Mouse (Mus musculus): ENCODE data around the gene Akap7. TPM values are rescaled to one million over a fixed set of nuclear protein-coding genes. Genes with fewer than 3 reads are reported as not detected.

The Akap7 gene
- polyA plus RNA-seq, 1 experiment from 2014 or later = 42.0 TPM

GRCm38 (mm10) chr10:25126035-25126434 is 181.6 kb downstream of the Akap7 start:
- 44% methylated on average over 2 of the region's 2 CpGs for WGBS
- Histone ChIP-seq H3K9me3 (ENCODE audit: control insufficient read depth, low read length) (no peaks in the 10 kb centered on the region), H3K9ac (ENCODE audit: low read length) (no peak overlapping the region), H3K4me3 (ENCODE audit: control insufficient read depth in 1 of 2, insufficient read depth in 1 of 2, low read depth in 1 of 2, low read length in 2 of 2) (no peak overlapping the region), H3K4me2 (ENCODE audit: low read length) (no peak overlapping the region), H3K4me1 (ENCODE audit: control insufficient read depth in 2 of 2, insufficient read depth in 2 of 2, low read length in 2 of 2) (no peaks in the 10 kb centered on the region), H3K27ac (replicated peaks in 1 of 2; ENCODE audit: control insufficient read depth in 1 of 2, insufficient read depth in 1 of 2, low read depth in 2 of 2, low read length in 2 of 2) (no peak overlapping the region), H3K36me3 (ENCODE audit: control insufficient read depth, insufficient read depth, low read length) (no peaks in the 10 kb centered on the region), H3K27me3 (ENCODE audit: control insufficient read depth, insufficient read depth, low read length) (no peaks in the 10 kb centered on the region)
- no peak for ATAC-seq (ENCODE audit: insufficient number of reproducible peaks, insufficient read depth, low FRiP score, low read depth)

GRCm38 (mm10) chr10:25120871-25121554 is 186.7 kb downstream of the Akap7 start:
- 84% methylated on average over 5 of the region's 5 CpGs for WGBS
- no peak for ATAC-seq (ENCODE audit: insufficient number of reproducible peaks, insufficient read depth, low FRiP score, low read depth)
- no peaks in the 10 kb centered on the region for H3K36me3 ChIP-seq (ENCODE audit: control insufficient read depth, insufficient read depth, low read length)

More at GRCm38 (mm10) chr10:25120871-25121554, 186.7 kb downstream of the Akap7 start:
- Histone ChIP-seq H3K9me3 (ENCODE audit: control insufficient read depth, low read length) (no peaks in the 10 kb centered on the region), H3K9ac (ENCODE audit: low read length) (no peak overlapping the region), H3K4me1 (ENCODE audit: control insufficient read depth in 2 of 2, insufficient read depth in 2 of 2, low read length in 2 of 2) (peaks cover 4 to 11% of the 10 kb centered on the region in 2 experiments), H3K27ac (replicated peaks in 1 of 2; ENCODE audit: control insufficient read depth in 1 of 2, insufficient read depth in 1 of 2, low read depth in 2 of 2, low read length in 2 of 2) (no peak overlapping the region), H3K4me2 (ENCODE audit: low read length) (no peak overlapping the region), H3K4me3 (ENCODE audit: control insufficient read depth in 1 of 2, insufficient read depth in 1 of 2, low read depth in 1 of 2, low read length in 2 of 2) (no peak overlapping the region), H3K27me3 (ENCODE audit: control insufficient read depth, insufficient read depth, low read length) (no peaks in the 10 kb centered on the region)

Other genes with a start within 250 kb of the Akap7 start
- 45.4 and 53.5 TPM in 2 replicates for gene Epb41l2, start 51.9 kb upstream of the Akap7 start, polyA plus RNA-seq (2014; fragmentation: Nextera tagmentation; extraction: Ambion mirVana)
- gene Smlr1, start 228.4 kb upstream of the Akap7 start, polyA plus RNA-seq (2014; fragmentation: Nextera tagmentation; extraction: Ambion mirVana) = not detected in 2 replicates

All from heart, embryonic 14.5 days (tissue).